Mouse (Mus musculus) kidney, adult 11 months (tissue): ENCODE results near the gene Llgl2.
A peak's percentile ranks its signal among the peaks of the same experiment; 100 is the strongest.

ENCODE experiments used
- DNase-seq: peaks from one replicate; pipeline ENCODE4 v3.0.0; 2022

Llgl2 gene

DNA sequence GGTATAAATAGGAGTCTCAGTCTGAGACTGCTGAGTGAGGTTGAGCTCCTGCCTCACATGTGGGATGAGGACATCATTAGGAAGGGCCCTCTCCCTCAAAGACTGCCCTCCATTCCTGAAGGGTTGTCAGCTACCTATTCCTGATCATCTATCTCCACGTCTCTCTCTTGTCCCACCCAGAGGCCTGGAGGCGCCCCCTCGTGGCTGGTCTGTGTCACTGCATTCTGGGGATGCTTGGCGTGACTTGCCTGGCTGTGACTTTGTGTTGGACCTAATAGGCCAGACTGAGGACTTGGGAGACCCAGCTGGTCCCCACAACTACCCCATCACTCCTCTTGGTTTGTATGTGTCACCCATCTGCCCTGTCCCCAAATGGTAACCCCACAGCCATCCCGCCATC, 57.2 kb downstream of the Llgl2 start:
- no peak for DNase-seq

DNA sequence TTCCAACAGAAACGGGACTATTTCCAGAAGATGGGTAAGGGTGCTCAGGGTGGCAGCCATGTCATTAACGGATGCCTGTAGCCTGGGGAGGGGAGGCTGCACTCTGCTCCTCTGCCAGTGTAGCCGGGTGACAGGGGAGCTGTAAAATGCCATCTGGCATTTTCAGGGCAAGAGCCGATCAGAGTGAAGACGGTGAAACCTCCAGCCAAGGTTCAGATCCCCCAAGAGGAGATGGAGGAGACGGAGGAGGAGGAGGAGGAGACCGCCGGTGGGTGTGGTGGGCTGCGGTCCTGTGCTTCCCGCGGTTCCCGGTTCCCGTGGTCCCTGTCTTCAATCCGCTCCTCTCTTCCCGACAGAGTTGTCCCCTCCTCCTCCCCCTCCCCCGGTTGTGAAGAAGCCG, 59.4 kb downstream of the Llgl2 start:
- DNase-seq: no peak

DNA sequence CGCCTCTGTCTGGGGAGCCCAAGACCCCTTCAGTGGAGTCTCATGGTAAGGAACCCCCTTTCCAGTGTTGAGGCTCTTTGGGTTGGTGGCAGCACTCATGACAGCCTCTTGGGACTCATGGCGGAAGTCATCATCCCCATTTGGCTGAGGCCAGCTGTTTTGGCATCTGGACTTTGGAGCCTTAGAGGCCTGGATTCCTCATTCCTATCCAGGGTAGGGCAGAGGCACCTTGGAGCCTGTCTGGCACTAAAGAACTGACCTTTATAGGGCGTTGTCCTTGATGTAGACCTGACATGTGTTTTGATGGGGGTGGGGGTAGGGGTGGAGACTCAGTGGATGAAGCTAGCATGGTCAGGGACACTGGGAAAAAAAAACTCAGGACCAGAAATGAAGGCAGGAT, 60.5 kb downstream of the Llgl2 start:
- DNase-seq: peak; percentile 60

DNA sequence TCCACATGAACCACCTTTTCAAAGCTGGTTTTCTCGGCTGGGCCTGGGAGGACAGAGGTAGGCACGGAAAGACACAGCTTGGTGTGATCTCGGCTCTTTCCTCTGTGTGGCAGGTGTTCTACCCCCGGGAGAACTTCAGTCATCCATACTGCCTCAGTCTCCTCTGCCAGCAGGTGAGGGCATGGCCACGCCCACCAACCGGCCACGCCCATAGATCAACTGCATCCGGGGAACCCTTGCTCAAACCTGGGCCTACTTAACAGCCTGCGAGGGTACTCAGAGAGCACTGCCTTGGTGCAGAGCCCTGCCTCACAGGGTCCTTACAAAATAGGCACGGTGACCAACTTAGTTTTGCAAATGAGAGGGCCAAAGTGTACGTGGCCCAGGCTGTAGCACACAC, 61.4 kb downstream of the Llgl2 start:
- no peak for DNase-seq

DNA sequence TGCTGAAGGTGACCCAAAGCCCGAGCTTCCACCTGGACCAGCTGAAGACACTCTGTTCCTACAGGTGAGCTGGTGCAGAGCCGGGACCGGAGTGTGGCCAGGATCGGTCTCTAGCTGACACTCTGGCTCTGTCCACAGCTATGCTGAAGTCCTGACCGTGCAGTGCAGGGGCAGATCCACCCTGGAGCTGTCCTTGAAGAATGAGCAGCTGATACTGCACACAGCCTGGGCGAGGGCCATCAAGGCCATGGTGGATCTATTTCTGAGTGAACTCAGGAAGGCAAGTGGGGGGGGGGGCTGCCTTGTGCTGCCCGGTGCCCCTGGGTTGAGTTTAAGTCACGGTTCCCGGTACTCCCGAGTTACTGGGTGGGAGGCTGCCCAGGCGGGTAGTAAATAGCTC, 62.6 kb downstream of the Llgl2 start:
- DNase-seq: no peak

DNA sequence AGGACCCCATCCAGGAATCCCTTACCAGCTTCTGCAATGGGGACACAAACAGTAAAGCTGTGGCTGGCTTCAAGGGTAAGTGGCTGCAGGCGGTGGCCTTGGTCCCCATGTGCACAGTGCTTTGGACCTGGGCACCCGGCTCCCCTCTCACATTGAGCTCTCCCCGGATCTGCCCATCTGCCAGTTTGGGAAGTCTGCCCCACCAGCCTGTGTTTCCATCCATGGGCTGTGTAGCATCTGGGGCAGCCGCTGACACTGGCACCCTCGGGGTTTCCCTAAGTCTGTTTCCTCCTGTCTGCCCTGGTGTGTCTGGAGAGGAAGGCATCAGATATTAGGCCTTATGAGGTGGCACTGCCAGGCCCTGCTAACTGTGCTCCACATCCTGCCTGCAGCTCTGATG, 64.2 kb downstream of the Llgl2 start:
- DNase-seq: no peak

DNA sequence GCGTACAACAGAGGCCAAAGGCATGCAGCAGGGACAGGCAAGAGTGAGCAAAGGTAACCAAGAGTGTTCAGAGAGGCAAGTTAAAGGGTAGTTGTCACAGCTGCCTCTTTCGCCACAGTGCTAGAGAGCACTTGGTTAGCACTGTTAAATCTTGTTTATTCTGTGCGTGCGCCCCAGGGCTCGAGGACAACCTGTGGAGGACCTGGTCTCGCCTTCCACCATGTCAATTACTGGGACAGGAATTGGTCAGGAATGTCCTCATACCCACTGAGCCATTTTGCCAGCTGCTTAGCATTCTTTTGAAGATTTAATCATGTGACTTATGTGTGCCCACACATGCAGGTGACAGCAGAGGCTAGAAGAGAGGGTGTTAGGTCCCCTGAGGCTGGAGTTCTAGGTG, 65.3 kb downstream of the Llgl2 start:
- peak; percentile 31 for DNase-seq

DNA sequence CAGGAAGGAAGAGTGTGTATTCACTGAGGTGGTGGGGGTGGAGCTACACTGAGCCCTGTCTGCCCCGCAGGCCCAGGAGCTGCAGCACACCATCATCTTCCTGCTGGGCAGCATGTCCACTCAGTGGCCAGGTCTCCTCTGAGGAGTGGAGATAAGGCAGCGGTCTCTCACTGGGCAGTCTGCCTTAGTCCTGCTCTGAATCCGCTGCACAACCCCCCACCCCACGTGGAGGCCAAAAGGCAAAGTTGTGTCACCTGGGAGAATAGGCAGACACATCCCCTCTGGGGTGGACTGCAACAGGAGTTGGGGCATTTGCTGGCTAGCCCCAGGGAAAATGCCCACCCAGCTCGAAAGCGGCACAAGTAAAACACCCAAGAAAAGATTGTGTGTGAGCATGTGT, 68.4 kb downstream of the Llgl2 start:
- no peak for DNase-seq

DNA sequence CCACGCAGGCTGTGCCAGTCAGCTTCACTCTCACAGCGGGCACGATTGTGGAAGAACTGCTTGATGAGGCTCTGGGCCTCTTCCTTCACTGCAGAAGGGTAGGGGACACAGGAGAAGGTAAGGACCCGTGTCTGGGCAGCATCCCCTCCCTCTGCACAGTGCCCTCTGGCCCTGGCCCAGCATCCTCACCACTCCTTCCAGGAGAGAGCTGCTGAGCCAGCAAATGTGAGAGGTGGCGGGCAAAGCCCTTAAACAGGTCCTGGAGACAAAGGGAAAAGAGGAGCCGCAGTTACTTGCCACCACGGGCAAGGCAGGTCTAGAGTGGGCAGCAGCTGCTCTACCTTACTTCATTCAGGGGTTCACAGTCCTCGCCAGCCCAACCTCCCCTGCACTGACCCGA, 69.2 kb downstream of the Llgl2 start:
- DNase-seq: no peak

DNA sequence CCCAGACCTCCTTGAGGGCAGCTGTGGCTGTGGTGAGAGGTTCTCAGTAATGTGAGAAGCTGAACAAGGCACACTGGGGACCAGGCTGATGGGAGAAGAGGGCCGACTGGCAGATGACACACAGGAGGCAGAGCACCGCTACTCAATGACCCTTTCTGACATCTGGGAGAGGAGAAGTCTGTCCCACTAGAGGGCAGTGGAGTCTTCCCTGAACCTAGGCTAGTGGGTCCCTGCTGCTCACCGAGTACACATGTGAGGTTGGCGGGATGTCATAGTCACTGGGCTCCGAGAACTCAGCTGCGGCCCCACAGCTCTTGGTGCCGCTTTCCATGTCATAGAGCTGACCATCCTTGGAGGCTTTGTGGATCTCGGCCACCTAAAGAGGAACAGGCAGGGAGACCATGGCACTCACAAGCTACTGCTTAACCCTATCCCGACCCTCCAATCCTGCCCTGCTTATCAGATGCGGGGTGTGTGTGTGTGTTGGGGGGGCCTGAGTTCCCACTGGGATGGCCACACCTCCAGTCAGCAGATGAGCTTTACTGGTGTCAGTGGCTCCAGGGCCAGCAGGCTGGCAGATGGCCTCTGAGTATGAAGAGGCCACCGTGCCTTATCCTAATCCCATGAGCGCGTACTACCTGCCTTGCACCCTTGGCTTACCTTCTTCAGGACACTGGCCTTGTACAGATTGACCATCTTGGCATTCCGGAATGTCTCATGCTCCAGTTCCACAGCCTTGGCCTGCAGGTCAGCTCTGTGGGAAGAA, 71.1 kb downstream of the Llgl2 start:
- DNase-seq: no peak

DNA sequence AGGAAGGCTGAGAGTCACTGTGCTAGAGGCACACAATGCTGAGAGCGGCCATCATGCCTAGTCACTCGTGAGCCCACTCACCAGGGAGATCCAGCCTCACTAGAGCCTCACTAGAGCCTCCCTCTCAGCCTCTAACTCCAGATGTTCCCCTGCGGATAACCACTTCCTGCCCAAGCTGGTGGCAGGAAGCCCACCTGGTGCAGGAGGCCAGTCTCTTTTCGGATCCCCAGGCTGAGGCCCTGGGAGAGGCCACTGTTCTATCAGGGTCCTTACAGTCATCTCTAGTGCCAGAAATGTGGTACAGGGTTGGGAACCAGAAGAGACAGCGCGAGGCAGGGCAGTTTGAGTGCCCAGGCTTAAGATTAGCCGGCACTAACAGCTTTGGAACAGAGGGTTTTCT, 74.6 kb downstream of the Llgl2 start:
- DNase-seq: no peak

DNA sequence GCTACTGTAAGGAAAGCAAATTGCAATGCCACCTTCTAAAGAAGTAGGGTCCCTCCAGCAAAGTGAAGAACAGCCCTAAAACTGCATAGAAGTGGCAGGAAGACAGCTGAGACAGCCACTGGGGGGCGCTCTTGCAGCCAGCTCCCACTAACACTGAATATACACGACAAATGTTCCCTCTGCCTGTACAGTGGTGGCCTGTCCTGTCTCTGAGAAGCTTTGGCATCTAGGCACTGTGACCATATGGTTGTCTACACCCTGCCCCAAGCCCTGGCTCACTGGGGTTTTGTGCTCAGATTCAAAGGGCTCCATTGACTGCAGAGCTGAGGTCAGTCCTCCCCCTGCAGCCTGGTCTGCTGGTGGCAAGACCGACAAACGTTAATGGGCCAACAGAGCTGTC, 75.0 kb downstream of the Llgl2 start:
- no peak for DNase-seq

DNA sequence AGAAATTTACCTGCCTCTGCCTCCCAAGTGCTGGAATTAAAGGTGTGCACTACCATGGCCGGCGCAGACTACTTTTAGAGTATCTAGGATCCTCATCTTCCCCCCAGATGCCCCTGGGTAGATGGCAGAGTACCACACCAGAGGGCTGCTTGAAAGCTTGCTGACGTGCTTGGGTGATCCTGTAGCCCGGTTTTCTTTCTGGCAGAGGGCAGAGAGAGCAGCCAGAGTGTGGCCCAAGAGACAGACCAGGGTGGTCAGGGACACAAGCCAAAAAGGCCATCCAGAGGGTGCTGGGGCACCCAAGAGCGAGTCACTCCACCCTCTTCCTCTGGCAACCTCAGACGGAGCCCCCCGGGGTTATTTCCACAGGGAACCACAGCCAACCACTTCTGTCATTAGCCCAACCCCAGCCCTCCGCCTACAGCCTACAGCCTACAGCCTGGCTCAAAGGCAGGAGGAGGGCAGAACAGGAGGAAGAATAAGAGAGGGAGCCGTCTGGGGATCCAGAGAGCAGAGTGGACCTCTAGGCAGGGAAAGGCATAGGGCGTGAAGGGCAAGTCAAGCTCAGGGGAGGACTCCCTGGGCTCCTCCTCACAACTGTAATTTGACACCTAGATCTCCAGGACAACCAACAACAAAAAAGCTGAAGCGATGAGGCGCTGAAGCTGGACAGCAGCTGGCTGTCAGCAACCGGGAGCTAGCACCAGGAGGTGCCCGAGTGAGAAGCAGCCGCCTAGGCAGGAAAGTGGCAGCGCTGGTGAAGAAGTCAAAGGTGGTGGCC, 75.8 kb downstream of the Llgl2 start, which contains the start of gene Smim5:
TSS of gene Smim5 (plus strand) at position 481 of the 781 bp plus-strand sequence.
- peak; percentile 92 for DNase-seq

DNA sequence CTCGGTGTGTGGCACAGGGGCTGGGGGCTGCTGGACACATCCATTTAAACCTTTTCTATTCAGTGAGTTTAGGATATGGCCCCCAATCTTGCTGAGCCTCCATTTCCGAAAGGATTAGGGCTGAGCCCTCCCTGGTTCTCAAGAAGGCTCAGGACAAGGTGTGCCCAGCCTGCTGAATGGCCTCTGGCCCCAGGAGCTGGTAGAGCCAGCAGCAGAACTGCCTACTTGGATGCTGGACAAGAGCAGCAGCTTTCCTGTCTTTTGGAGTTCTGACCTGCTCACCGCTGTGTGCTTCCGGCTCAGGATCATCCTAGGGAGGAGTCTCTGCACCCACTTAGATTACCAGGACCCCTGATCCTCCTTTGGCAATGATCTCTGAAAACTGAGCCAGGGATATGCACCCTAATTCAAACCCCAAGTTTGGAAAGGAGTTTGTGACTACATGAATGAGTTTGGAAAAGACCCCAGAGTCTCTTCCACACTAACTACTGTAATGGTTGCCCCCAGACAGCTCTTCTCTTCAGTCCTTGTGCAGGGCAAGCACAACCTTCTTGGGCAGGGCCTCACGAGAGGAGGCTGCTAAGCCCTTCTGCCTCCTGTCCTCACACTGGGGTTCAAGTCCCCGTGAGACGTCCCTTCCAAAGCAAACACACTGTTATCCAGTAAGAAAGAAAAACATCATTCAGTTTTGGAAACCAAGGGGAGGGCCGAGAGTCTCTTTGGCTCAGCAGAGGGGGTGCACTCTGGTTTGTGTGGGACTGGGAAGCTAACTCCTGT, 76.9 kb downstream of the Llgl2 start:
- DNase-seq: no peak

DNA sequence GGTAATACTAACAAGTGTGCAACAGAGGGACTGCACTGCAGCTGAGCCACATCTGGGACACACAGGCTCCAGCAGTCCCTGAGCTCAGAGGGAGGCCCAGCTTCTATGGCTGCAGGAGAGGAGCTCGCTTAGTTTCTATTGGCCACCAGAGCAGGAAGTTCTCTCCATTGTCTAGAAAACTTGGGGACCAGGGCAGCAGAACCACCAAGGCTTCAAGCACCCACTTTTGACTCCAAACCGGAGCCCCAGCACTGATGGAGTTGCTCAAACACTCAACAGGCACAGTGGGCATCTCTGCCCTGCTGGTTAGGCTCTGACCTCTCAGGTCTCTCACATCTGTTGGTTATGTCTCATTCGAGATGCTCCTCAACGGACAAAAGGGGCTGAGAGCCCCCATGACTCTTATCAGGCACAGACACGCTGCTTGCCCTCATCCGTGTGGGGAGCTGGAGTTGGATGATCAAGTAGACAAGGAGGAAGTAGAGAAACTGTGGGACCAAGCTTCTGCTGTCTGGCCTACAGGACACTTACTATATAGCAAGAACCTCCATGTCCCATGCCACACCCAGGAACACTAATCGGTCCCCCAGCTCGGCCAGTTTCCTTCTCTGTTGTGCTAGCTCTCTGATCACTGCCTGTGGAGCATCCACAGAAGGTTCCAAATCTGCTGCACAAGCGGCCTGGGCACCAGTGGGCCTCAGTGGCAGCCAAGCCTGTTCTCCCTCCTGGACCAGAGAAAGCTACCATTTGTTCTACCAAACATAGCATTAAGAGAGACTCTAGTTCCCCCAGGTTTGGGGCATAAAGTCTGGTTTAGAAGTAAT, 77.7 kb downstream of the Llgl2 start:
- DNase-seq: no peak

DNA sequence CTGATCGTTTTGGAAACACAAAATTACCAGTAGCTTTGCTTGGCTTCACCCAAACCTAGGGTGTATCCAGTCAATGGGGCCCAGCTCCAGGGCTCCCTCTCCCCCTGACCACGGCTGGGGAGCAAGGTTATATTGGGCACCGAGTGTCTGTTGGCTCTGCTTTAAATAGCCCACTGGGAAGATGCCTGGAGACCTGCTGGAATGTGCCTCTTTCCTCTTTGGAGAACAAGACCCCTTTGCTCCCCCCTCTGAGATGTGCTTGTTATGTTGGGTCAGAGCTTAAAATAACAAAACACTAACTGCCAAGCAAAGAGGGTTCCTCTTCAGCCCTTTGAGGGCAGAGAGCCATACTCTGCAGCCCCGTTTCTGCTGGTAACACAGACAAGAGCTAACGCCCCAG, 78.3 kb downstream of the Llgl2 start:
- DNase-seq: no peak

DNA sequence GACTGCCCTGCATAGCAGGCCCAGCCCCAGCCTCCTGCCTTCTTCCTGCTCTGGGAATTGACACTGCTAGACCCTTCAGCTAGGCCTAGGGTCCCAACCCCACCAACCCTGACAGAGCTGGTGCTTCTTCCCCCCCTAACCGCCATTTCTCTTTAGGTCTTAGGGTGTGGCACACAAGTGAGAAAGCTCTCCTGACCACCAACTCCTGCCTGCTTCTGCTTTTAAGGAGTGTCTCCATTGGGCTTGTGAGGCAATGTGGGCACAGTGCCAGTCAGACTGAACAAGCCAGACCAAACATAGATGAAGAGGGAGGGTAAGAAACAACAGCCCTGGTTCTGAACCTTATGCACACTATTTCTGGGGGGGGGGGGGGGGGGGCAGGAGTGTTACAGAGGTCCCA, 79.0 kb downstream of the Llgl2 start:
- no peak for DNase-seq

DNA sequence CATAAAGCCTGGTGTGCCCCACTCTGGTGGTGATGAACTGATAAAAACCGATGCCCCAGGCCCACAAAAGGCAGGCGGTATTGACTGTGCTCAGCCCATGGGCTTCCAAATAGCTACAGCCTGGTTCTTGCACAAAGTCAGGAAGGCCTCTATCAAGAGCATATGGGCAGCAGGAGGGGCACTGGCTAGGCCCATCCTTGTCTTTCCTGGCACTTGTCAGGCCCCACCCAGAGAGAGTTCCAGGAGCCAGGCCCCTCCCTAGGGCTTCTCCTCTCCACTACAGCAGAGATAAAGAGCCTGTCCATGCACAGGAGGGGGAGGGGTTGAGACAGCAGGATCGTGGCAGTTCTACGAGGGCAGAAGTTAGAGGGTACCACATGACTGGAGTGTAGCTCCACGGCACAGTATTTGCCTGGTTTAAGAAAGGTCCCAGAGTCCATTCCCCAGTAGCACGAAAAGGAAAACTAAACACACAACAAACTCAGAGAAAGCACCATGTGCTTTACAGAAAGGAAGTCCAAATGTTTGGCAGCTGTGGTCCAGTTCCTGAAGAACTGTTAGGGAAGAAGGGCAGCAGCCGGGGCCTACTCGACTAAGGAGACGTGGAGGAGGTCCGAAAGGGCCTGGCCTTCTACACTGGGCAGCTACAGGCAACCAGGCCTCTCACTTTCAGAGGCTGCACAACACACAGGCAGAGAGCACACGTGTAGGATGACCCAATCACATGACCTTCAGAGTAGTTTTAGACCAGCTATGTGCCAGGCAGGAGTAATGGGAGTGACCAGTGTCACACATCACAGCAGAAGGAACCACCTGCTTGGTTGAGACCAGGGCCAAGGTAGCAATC, 79.8 kb downstream of the Llgl2 start:
- no peak for DNase-seq

DNA sequence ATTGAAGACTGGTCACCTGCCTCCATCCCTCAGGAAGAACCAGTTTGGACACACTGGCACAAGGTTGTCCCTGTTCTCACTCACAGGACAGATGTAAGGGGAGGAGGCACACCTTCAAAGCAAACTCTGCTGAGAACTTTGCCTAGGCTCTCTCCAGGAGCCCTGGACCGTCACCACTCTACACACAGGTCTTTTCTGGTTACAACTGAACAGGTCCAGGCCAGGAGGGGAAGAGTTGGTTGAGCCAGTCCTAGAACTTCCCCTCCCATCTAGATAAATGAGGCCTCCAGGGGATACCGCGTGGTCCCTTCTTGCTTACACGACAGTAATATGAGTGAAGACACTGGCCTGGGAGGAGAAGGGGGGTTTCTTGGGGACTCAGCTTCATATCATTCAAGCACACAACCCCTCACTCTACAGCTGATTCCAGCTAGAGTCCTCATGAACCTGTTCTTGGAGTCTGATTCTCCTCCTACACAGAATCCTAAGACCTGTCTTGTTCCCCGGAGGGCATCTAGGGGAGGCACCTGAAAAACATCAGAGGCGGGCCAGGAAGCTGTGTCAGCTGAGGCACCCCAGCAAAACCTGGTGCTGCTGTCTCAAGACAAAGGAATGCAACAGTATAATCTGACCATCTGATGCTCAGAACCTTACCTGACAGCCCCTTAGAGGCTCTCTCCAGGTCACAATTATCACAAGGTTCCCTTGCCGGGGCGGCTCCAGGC, 80.5 kb downstream of the Llgl2 start:
- DNase-seq: peak; percentile 63
